Mouse (Mus musculus) brown adipose tissue, adult 24 weeks (tissue): ENCODE results near the gene Chka. TPM values are rescaled to one million over a fixed set of nuclear protein-coding genes. Genes with fewer than 3 reads are reported as not detected.

ENCODE experiments used
- H3K27ac ChIP-seq: fragments of 200-500 bp; replicated peaks from 2 replicates; pipeline ENCODE4 v1.5.1; 2012; ENCODE audit warnings: low read depth, mild to moderate bottlenecking, low read length
- H3K4me1 ChIP-seq: fragments of 200-500 bp; 2 replicates; pipeline ENCODE4 v1.6.1; 2012; ENCODE audit warnings: low read length, mixed read lengths; ENCODE audit not compliant: control insufficient read depth, insufficient read depth, insufficient read length
- H3K4me3 ChIP-seq: fragments of 200-500 bp; 2 replicates; pipeline ENCODE4 v1.5.1; 2012; ENCODE audit warnings: low read depth, mild to moderate bottlenecking, low read length, moderate library complexity; ENCODE audit not compliant: insufficient read depth
- polyA plus RNA-seq: library from polyadenylated mRNA; stranded (reverse); fragments of >200 nt; gene quantifications from 2 replicates; pipeline ENCODE4 v1.2.4, GENCODE M21; 2012; ENCODE audit not compliant: missing spikeins, insufficient read depth, insufficient read length

The Chka gene
- polyA plus RNA-seq, 1 experiment: 6.9 TPM

GRCm38 (mm10) chr19:3929211-3929941, 77.8 kb downstream of the Chka start, which contains the start of gene Aldh3b1:
Gene Aldh3b1, minus strand, starts transcription at chr19:3929808.
- peaks cover 17% of the 10 kb centered on the region for H3K4me1 ChIP-seq
- H3K27ac ChIP-seq: peak within 1 kb of the TSS; percentile 68
- H3K4me3 ChIP-seq: peak within 1 kb of the TSS; percentile 22

GRCm38 (mm10) chr19:3930262-3931057, 78.9 kb downstream of the Chka start:
- Histone ChIP-seq H3K4me3 (no peak overlapping the region), H3K27ac (peak overlapping the region; percentile 68)

GRCm38 (mm10) chr19:3931716-3932115, 80.1 kb downstream of the Chka start:
- H3K4me3 ChIP-seq: no peak overlapping the region
- peaks cover 14% of the 10 kb centered on the region for H3K4me1 ChIP-seq
- peak overlapping the region; percentile 32 for H3K27ac ChIP-seq

More at GRCm38 (mm10) chr19:3930262-3931057, 78.9 kb downstream of the Chka start:
- peaks cover 16% of the 10 kb centered on the region for H3K4me1 ChIP-seq

- peak within 1 kb of the TSS; percentile 40 for H3K27ac ChIP-seq
- H3K4me1 ChIP-seq: peaks cover 7% of the 10 kb centered on the region
- peak within 1 kb of the TSS; percentile 74 for H3K4me3 ChIP-seq
Measured at GRCm38 (mm10) chr19:3935032-3935895, 83.7 kb downstream of the Chka start, which contains the start of gene Unc93b1. Gene Unc93b1, plus strand, starts transcription at chr19:3935186.

- H3K27ac ChIP-seq: peak overlapping the region; percentile 40
- no peaks in the 10 kb centered on the region; the same call in 1 of the 2 replicates for H3K4me1 ChIP-seq
Measured at GRCm38 (mm10) chr19:3935896-3936850, 84.6 kb downstream of the Chka start.

GRCm38 (mm10) chr19:3942315-3942714, 90.7 kb downstream of the Chka start:
- H3K27ac ChIP-seq: no peak overlapping the region
- no peak overlapping the region for H3K4me3 ChIP-seq

More at GRCm38 (mm10) chr19:3935896-3936850, 84.6 kb downstream of the Chka start:
- H3K4me3 ChIP-seq: peak overlapping the region; percentile 74

GRCm38 (mm10) chr19:3942986-3943735, 91.6 kb downstream of the Chka start:
- H3K27ac ChIP-seq: no peak overlapping the region
- H3K4me1 ChIP-seq: no peaks in the 10 kb centered on the region; the same call in 1 of the 2 replicates
- no peak overlapping the region for H3K4me3 ChIP-seq

More at GRCm38 (mm10) chr19:3942315-3942714, 90.7 kb downstream of the Chka start:
- H3K4me1 ChIP-seq: no peaks in the 10 kb centered on the region; the same call in 1 of the 2 replicates

Other genes starting within 250 kb of the Chka start
- gene Lrp5, start 165.2 kb upstream of the Chka start, polyA plus RNA-seq: 13.2 TPM in 2 replicates
- 5.3 and 6.6 TPM in 2 replicates for gene 1810055G02Rik, start 143.5 kb upstream of the Chka start, polyA plus RNA-seq
- 15.9 and 20.4 TPM in 2 replicates for gene Kmt5b, start 84.4 kb upstream of the Chka start, polyA plus RNA-seq
- gene Tcirg1, start 55.4 kb downstream of the Chka start, polyA plus RNA-seq: 5.3 and 7.7 TPM in 2 replicates
- gene Ndufs8, start 61.0 kb downstream of the Chka start, polyA plus RNA-seq: 1,010 and 1,143 TPM in 2 replicates
- gene Aldh3b1, start 78.0 kb downstream of the Chka start, polyA plus RNA-seq: 1.8 and 2.2 TPM in 2 replicates
- 25.3 and 25.4 TPM in 2 replicates for gene Unc93b1, start 83.4 kb downstream of the Chka start, polyA plus RNA-seq
- not detected in 2 replicates for gene Aldh3b3, start 106.9 kb downstream of the Chka start, polyA plus RNA-seq
- gene Aldh3b2, start 120.6 kb downstream of the Chka start, polyA plus RNA-seq: 6.9 and 13.4 TPM in 2 replicates
- 33.3 and 40.6 TPM in 2 replicates for gene Acy3, start 134.8 kb downstream of the Chka start, polyA plus RNA-seq
- gene Tbx10, start 141.0 kb downstream of the Chka start, polyA plus RNA-seq: not detected in 2 replicates
- 24.5 and 49.5 TPM in 2 replicates for gene Nudt8, start 148.8 kb downstream of the Chka start, polyA plus RNA-seq
- gene Gm49405, start 148.9 kb downstream of the Chka start, polyA plus RNA-seq: not detected in 2 replicates
- 1.1 and 1.8 TPM in 2 replicates for gene Doc2g, start 151.5 kb downstream of the Chka start, polyA plus RNA-seq
- gene Ndufv1, start 161.0 kb downstream of the Chka start, polyA plus RNA-seq: 1,127 and 1,213 TPM in 2 replicates
- 362 and 451 TPM in 2 replicates for gene Gstp1, start 186.2 kb downstream of the Chka start, polyA plus RNA-seq
- gene Gstp2, start 194.2 kb downstream of the Chka start, polyA plus RNA-seq: 14.8 and 26.0 TPM in 2 replicates
- gene Gstp3, start 207.8 kb downstream of the Chka start, polyA plus RNA-seq: 2.3 and 4.2 TPM in 2 replicates
- not detected in 2 replicates for gene Cabp2, start 229.8 kb downstream of the Chka start, polyA plus RNA-seq
- gene Cdk2ap2, start 245.4 kb downstream of the Chka start, polyA plus RNA-seq: 78.5 and 101 TPM in 2 replicates
- gene Pitpnm1, start 248.2 kb downstream of the Chka start, polyA plus RNA-seq: 14.8 and 17.2 TPM in 2 replicates